Mouse (Mus musculus) heart, adult 2 months (tissue): Measurements from ENCODE around the gene Fgd5. TPM values are rescaled to one million over a fixed set of nuclear protein-coding genes. Genes with fewer than 3 reads are reported as not detected.
"Not testable (repeated sequence)": the region's sequence is repeated elsewhere in the genome, so short reads cannot be mapped to it uniquely, and the experiment has no call there.

Experiments
- DNase-seq, 2 experiments: peaks; one replicate each; pipeline ENCODE4 v3.0.0; 2021
- H3K27ac ChIP-seq: fragments of 200-600 bp; 2 replicates; pipeline ENCODE4 v1.8.1; 2022
- H3K27me3 ChIP-seq: fragments of 200-500 bp; 2 replicates; pipeline ENCODE4 v1.6.1; 2012; ENCODE audit warnings: mild to moderate bottlenecking, low read length, inconsistent platforms, mixed read lengths; ENCODE audit not compliant: control insufficient read depth, insufficient read depth
- H3K36me3 ChIP-seq: fragments of 200-500 bp; 2 replicates; pipeline ENCODE4 v1.6.1; 2012; ENCODE audit warnings: low read length, inconsistent platforms; ENCODE audit not compliant: control insufficient read depth, insufficient read depth
- H3K4me1 ChIP-seq: fragments of 200-500 bp; 2 replicates; pipeline ENCODE4 v1.6.1; 2011; ENCODE audit warnings: low read length; ENCODE audit not compliant: control insufficient read depth, insufficient read depth
- H3K4me3 ChIP-seq: fragments of 200-600 bp; 2 replicates; pipeline ENCODE4 v1.8.1; 2022
- H3K79me2 ChIP-seq: fragments of 200-500 bp; replicated peaks from 2 replicates; pipeline ENCODE4 v1.6.1; 2012; ENCODE audit warnings: mild to moderate bottlenecking, inconsistent platforms, low read length, moderate library complexity, mixed read lengths; ENCODE audit not compliant: control insufficient read depth, insufficient read depth
- H3K9ac ChIP-seq: fragments of 200-500 bp; 2 replicates; pipeline ENCODE4 v1.6.1; 2012; ENCODE audit warnings: low read depth, mild to moderate bottlenecking, control low read depth, inconsistent platforms, low read length, mixed read lengths
- CTCF ChIP-seq: fragments of 200-600 bp; IDR thresholded peaks from 2 replicates; pipeline ENCODE4 v1.8.1; 2022; ENCODE audit warnings: antibody characterized with exemption, mild to moderate bottlenecking, moderate library complexity
- EP300 ChIP-seq: fragments of 200-500 bp; IDR thresholded peaks from 2 replicates; pipeline ENCODE4 v1.6.1; 2011; ENCODE audit warnings: low read depth, low read length, control low read depth; ENCODE audit not compliant: insufficient read depth
- POLR2A ChIP-seq: fragments of 200-500 bp; IDR thresholded peaks from 2 replicates; pipeline ENCODE4 v1.6.1; 2011; ENCODE audit warnings: mild to moderate bottlenecking, low read depth, low read length, control low read depth; ENCODE audit not compliant: insufficient read depth
- WGBS: fragments of 180-500 bp; shearing (Covaris S2); methylation state at CpG from one replicate; pipeline ENCODE4 v1.1.7; 2018; 5-methylcytosine and 5-hydroxymethylcytosine counted together
- intact Hi-C: fragments of 180-260 bp; cut with DNase I; formaldehyde crosslinking; loops from one replicate; pipeline ENCODE4 v1.15.1; 2025
- long read RNA-seq: library from polyadenylated mRNA; stranded (forward); transcript quantifications from one replicate; pipeline ENCODE4 v2.0.0, GENCODE M21; 2021
- polyA plus RNA-seq: library from polyadenylated mRNA; depleted of rRNA; stranded (reverse); fragments of >200 nt; gene quantifications from 2 replicates; pipeline ENCODE4 v1.2.3, GENCODE M21; 2012; rRNA removed
- total RNA-seq, 2 experiments: library from RNA; stranded (reverse); gene quantifications; 2 replicates each; pipeline ENCODE4 v1.2.3; 2021

The Fgd5 gene
- 10 to 100 TPM; 21.0 to 21.8 TPM for total RNA-seq
- 12.7 and 18.4 TPM in 2 replicates for polyA plus RNA-seq
- long read RNA-seq, full-length matches to known transcripts = 11 of 16 reads
- long read RNA-seq, partial matches to known transcripts = 2 of 16 reads
- long read RNA-seq, other reads (novel, unspliced or antisense) = 3 of 16 reads

- 0 out of 2 replicates have a peak, but pooled peaks cover 3% of the 10 kb centered on the region for H3K27me3 ChIP-seq
These were observed at the start of gene Fgd5 for GRCm38 (mm10) chr6:91978371-91979300. Gene Fgd5, plus strand, starts transcription at chr6:91978878.

GRCm38 (mm10) chr6:91931231-91931630 lies 47.4 kb upstream of the Fgd5 start:
- no peak overlapping the region for H3K27ac ChIP-seq
- no peaks in the 10 kb centered on the region for H3K27me3 ChIP-seq
- no peaks in the 10 kb centered on the region for H3K4me1 ChIP-seq
- no peaks in the 10 kb centered on the region for H3K79me2 ChIP-seq
- H3K36me3 ChIP-seq = no peaks in the 10 kb centered on the region
- no peak overlapping the region for H3K9ac ChIP-seq
- no peak overlapping the region for H3K4me3 ChIP-seq
- no peak for DNase-seq
- 42% methylated on average over 5 of the region's 5 CpGs for WGBS
- no peak for TF ChIP-seq EP300
- no peak for TF ChIP-seq POLR2A
- TF ChIP-seq CTCF = no peak
- intact Hi-C loops = no loop called here

More at GRCm38 (mm10) chr6:91978371-91979300, at the start of gene Fgd5:
- Histone ChIP-seq H3K4me3 (peak within 1 kb of the TSS; percentile 88), H3K27ac (peak within 1 kb of the TSS; percentile 97), H3K9ac (peak within 1 kb of the TSS; percentile 95), H3K79me2 (peaks cover 1% of the 10 kb centered on the region; the same call in 1 of the 2 replicates), H3K36me3 (no peaks in the 10 kb centered on the region), H3K4me1 (peaks cover 13% of the 10 kb centered on the region)
- intact Hi-C loops = loop anchor here (1.0 to 2.0 kb wide), 4 partner anchors 18 to 88 kb away; no protein-coding TSS in a partner anchor
- under 1% methylated on average over 62 of the region's 62 CpGs for WGBS
- DNase-seq = peak; percentile 71 to 80
- TF ChIP-seq CTCF = no peak
- no peak for TF ChIP-seq EP300
- no peak for TF ChIP-seq POLR2A

- H3K4me3 ChIP-seq = no peak overlapping the region
- H3K36me3 ChIP-seq = no peaks in the 10 kb centered on the region
- no peaks in the 10 kb centered on the region for H3K4me1 ChIP-seq
- WGBS = 74% methylated on average over 4 of the region's 4 CpGs
- DNase-seq = no peak
- H3K27me3 ChIP-seq = no peaks in the 10 kb centered on the region
- H3K27ac ChIP-seq = no peak overlapping the region
- no peak overlapping the region for H3K9ac ChIP-seq
- no peak for TF ChIP-seq CTCF
- TF ChIP-seq EP300 = no peak
- TF ChIP-seq POLR2A = no peak
- intact Hi-C loops = no loop called here
- H3K79me2 ChIP-seq = no peaks in the 10 kb centered on the region
These were observed 40.2 kb upstream of the Fgd5 start for GRCm38 (mm10) chr6:91938491-91938890.

- WGBS = 72% methylated on average over 2 of the region's 2 CpGs
- Histone ChIP-seq H3K27me3 (no peaks in the 10 kb centered on the region), H3K4me1 (no peaks in the 10 kb centered on the region), H3K9ac (no peak overlapping the region), H3K4me3 (no peak overlapping the region), H3K27ac (no peak overlapping the region), H3K36me3 (no peaks in the 10 kb centered on the region), H3K79me2 (no peaks in the 10 kb centered on the region)
- intact Hi-C loops = no loop called here
- TF ChIP-seq EP300 (no peak), POLR2A (no peak), CTCF (no peak)
- DNase-seq = no peak
These were observed 30.3 kb upstream of the Fgd5 start for GRCm38 (mm10) chr6:91948426-91948825.

- not testable (repeated sequence) for H3K27ac ChIP-seq, H3K27me3 ChIP-seq, DNase-seq, H3K36me3 ChIP-seq, H3K79me2 ChIP-seq, H3K9ac ChIP-seq, H3K4me3 ChIP-seq
- intact Hi-C loops = loop anchor here (5.0 kb wide), 1 partner anchor 56 kb away; the partner anchor contains the start of gene 4930590J08Rik
- peaks cover 14% of the 10 kb centered on the region for H3K4me1 ChIP-seq
- WGBS = 33% methylated on average over 2 of the region's 8 CpGs
These were observed 20.7 kb upstream of the Fgd5 start for GRCm38 (mm10) chr6:91958015-91958414.
